Mouse (Mus musculus): ENCODE data around the gene Tmigd3.
"Not testable (repeated sequence)": the region's sequence is repeated elsewhere in the genome, so short reads cannot be mapped to it uniquely, and the experiment has no call there.

Gene Tmigd3

GRCm38 (mm10) chr3:105900266-105900665, 29.6 kb downstream of the Tmigd3 start:
- DNase-seq (ENCODE audit: low read depth, low spot score): no peak

DNA sequence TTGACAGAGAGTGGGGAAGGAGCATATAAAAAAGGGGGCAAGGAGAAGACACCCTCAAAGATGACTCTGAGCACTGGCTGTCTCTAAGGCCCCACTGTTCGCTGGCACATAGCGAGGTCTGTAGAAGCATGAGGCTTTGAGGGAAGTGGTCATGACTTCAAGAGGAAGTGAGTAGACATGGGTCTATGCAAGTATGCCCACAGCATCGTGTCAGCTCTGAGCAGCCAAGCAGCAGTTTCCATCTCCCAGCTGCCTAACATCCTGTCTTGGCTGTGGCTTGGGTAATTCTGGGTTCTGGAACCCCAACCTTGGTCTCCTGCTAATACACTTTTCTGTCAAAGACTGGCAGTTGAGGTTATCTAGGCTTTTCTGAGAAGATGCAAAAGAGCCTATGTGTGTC, 30.0 kb downstream of the Tmigd3 start:
- DNase-seq (ENCODE audit: low read depth, low spot score): no peak

- no peak for DNase-seq (ENCODE audit: low read depth, low spot score)
These were observed 30.8 kb downstream of the Tmigd3 start for GRCm38 (mm10) chr3:105901468-105901867.

GRCm38 (mm10) chr3:105904213-105904612, 33.5 kb downstream of the Tmigd3 start:
- no peak for DNase-seq (ENCODE audit: low read depth, low spot score)

- no peak for DNase-seq (ENCODE audit: low read depth, low spot score)
These were observed 34.0 kb downstream of the Tmigd3 start for GRCm38 (mm10) chr3:105904721-105905120.

DNA sequence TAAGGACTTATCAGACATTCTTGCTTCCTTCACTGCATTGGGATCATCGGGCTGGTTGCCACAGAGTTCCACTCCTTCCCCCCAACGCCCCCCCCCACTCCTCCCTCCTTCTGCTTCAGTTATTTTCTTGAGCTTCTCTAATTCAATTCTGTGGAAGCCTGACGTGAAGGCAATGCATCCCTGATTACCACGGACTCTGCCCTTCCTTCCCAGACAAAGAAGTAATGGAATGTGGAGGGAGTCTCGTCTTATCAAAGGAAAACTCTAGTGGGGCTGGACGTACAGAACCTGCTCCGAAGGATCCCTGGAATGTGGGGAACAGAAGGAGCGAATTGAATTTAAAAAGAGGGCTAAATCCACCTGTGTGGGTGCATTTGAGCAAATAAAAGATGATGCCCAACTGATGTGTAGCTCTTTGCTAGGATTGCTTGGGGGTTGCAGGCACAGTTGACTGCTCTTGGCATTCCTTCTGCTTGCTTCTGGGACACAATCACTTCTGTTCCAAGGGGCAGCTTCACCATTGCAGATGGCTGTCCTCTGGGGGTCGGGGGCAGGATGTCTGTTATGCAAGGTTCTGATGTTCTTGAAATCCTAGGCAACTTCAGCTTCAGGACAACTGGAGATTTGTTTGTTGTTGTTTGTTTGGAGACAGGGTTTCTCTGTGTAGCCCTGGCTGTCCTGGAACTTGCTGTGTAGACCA, 37.4 kb downstream of the Tmigd3 start:
- DNase-seq (ENCODE audit: low read depth, low spot score): no peak

DNA sequence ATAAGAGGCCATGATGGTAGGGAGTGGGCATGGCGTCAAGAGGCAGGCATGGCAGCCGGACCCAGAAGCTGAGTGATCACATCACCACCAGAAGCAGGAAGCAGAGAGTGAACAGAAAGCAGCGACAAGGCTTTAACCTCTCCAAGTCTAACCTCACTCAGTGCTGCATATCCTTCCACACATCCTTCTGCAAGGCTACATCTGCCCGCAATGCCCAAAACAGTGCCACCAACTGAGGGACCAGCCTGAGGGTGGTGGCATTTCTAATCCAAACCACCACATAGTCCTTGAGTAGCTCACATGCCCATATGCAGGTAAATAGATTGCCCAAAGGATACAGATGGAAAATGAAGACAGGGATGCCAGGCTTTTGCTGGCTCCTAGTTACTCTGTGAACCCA, 38.3 kb downstream of the Tmigd3 start:
- DNase-seq (ENCODE audit: low read depth, low spot score): no peak

DNA sequence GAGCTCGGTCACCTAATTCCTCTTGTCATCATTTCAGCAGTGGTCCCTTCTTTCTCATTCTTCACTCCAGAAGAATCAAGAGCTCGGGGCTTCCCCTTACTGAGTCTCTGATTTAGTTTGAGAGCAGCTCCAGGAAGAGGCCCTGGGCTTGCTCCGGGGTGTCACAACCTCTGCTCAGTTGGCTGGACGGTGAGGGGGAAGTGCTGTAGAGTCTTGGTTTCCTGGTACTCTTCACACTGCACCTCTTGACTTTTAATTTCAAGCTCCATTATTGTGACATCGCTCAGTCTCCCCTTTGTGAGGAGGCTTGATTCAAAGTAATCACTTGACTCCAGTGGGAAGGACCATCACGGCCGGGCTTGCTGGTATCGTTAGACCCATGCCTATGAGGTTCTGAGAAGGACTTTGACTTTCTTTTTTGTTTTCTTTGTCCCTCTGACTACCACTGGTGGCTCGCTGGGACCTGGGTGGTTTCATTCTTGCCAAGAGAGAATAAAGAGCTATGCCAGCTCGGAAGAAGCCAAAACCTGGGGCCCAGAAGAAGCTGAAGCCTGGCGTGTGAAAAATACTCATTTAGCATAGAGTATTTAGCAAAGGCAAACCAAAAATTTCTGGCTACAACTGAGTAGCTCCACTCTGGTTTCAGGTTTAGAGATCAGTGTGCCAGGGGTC, 40.0 kb downstream of the Tmigd3 start:
- DNase-seq (ENCODE audit: low read depth, low spot score): no peak

DNA sequence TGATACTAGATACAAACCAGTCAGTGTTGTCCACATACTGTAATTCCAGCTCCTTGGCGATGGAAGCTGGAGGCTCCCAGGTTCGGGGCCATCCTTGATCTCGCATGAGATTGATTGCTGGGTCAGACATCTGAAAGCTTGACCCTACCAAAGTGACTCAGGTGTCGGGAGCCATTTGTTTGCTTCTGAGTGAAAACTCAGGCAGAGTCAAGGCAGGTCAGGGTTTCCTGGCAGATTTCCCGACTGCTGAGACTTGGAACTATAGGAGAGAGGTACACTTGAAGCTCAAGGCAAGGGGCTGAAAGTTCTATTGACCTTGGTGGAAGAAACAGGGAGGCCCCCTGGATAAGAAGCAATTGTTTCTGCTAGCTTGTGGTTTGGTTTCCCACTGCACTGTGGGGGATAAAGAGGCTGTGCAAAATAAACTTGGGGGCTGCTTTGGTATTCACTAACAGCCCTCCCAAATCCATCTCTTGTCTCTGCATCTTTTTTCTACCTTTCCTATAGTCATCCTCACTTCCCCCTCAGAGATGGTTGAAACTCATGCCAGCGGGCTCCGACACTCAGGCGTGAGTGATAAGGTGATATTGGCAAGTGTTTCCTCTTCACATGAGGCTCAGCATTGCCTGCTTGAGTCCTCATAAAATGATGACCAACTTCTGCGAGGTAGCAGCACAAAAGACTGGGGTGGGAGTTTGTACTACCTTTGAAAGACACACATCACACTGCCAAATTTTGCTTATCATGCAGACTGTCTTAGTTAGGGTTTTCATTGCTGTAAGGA, 41.6 kb downstream of the Tmigd3 start:
- no peak for DNase-seq (ENCODE audit: low read depth, low spot score)

GRCm38 (mm10) chr3:105913839-105914681, 43.4 kb downstream of the Tmigd3 start:
- DNase-seq (ENCODE audit: low read depth, low spot score): no peak

DNA sequence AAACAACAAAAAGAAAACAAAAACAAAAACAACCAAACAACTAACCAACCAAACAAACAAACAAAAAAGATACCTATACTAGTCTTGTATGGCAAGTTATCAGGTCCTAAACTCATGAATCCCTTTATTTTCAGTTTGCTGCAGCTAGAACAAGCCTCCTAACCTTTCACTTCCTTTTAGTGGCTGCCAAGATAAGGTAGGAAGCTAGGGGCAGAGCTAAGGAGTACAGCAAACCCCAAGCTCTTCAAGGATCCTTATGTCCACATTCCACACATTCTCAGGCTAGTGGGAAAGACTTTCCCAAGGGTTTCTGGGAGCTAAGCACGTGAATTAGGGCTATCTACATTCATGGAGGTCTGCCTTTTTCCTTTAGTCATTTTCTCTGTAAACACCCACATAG, 44.6 kb downstream of the Tmigd3 start:
- DNase-seq (ENCODE audit: low read depth, low spot score): no peak

- DNase-seq (ENCODE audit: low read depth, low spot score): not testable (repeated sequence)
These were observed 45.8 kb downstream of the Tmigd3 start for GRCm38 (mm10) chr3:105916455-105916854.

DNA sequence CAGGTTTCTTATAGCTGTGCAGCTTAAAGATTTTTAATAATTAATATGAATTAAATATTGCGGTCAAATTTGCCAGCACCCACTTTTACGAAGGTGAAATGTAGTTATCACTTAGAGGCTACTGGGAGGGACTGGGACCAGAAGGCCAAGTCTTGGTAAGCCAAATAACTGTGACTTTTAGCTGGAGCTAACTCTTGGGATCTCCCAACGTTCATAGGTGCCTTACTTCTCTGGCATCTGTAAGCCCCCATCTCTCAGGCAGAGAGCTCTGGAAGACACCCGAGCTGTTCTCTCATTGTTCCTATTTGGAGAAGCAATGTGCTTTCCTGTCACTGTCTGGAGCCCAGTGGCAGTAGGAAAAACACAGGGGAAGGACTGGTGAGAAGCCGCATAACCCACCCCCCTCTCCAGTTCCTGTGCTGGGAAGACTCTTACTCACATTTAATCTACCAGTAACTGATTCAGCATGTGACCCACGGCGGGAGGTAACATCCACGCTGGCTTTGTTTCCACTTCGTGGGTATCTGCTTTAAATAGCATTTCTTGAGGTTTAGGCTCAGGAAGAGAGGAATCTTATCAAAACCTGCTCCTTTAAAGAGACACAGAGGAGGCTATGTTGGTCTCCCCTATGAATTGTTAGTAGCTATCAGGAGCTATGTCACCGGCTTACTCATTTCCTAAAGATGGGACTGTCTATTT, 47.1 kb downstream of the Tmigd3 start:
- no peak for DNase-seq (ENCODE audit: low read depth, low spot score)

DNA sequence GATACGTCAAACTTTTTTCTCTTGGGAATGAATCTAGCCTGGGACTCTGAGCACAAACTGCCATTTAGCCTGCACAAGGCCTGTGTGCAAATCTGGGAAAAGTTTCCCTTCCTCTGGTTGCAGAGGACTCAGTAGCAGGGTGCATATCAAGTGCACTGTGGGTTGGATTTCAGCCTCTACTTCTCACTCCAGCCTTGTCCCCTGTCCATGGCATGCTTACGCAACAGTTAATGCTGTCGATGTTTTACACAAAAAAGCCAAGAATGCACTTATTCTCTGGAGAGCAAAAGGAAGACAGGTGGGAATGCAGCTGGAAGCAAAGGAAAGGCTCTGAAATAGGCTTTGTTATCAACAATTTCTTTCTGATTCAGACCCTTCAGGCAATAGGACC, 47.6 kb downstream of the Tmigd3 start:
- no peak for DNase-seq (ENCODE audit: low read depth, low spot score)

GRCm38 (mm10) chr3:105920743-105921142, 50.0 kb downstream of the Tmigd3 start:
- DNase-seq (ENCODE audit: low read depth, low spot score): not testable (repeated sequence)

DNA sequence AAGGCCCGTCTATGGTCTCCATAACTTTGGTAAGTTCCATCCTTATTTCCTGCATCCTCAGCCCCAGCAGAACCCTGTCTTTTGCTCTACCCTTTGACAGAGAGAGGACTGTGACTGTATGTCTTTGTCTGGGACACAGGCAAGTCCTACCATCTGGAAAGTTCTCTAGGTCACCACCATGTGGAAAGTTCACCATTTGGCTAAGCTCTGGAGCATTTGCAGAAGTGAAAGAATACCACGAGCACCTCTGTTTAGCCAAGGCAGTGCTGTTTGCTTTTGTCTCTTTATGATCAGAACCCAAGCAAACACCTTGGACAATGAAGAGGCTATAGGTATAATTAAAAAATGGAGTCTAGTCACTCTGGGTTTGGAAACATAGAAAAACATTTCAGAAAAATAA, 51.3 kb downstream of the Tmigd3 start:
- no peak for DNase-seq (ENCODE audit: low read depth, low spot score)

- no peak for DNase-seq (ENCODE audit: low read depth, low spot score)
These were observed 53.9 kb downstream of the Tmigd3 start for GRCm38 (mm10) chr3:105924616-105925015.

GRCm38 (mm10) chr3:105927561-105928194, 57.0 kb downstream of the Tmigd3 start:
- DNase-seq (ENCODE audit: low read depth, low spot score): no peak

DNA sequence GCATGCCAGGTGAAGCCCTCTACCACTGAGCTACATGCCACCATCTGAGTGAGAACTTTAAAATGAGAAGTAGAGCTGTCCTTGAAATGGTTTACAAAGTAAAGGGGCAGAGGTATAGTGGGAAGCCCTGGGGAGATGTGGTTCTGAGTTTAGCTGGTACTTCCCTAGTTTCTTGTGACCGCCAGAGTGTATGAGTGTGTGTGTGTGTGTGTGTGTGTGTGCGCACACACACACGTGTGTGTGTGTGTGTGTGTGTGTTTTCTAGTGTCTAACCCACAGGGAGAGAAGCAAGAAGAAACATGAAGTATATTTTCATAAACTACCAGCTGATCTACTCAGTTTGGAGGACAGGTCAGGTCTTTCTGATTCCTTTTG, 57.5 kb downstream of the Tmigd3 start:
- no peak for DNase-seq (ENCODE audit: low read depth, low spot score)

- no peak for DNase-seq (ENCODE audit: low read depth, low spot score)
These were observed 58.1 kb downstream of the Tmigd3 start for GRCm38 (mm10) chr3:105928781-105929180.

DNA sequence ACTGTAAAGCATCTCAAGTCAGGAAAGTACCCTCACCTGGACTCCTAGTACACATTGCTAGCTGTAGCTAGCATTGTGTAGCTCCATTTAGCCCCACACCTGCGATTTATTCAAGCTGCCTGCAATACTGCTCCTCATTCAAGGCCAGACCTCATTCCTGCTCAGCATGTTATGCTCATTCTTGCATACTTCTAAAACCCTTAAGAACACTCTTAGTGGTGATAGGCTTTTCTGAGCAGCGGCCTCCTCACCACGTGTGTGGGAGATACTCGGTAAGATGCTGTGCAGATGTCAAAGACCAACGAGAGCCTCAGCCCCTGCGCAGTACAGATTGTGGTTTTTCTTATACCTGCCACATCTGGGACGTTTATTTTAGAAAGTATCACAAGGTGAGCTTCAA, 59.1 kb downstream of the Tmigd3 start:
- no peak for DNase-seq (ENCODE audit: low read depth, low spot score)

Measured in mesoderm, embryonic 11.5 days (tissue).